Mouse (Mus musculus) embryonic fibroblast, embryonic 13.5 days (primary cell): ENCODE data around the gene Gpr180.

ENCODE experiments used
- CTCF ChIP-seq: IDR thresholded peaks from 2 replicates; pipeline ENCODE4 v1.5.1; 2011; ENCODE audit warnings: mild to moderate bottlenecking, control low read depth, low read length, moderate library complexity, borderline replicate concordance; ENCODE audit not compliant: insufficient read depth
- POLR2A ChIP-seq: IDR thresholded peaks from 2 replicates; pipeline ENCODE4 v1.6.1; 2011; ENCODE audit warnings: low read depth, mild to moderate bottlenecking, control low read depth, low read length, moderate library complexity

GRCm38 (mm10) chr14:118202006-118202405 is 65.0 kb downstream of the Gpr180 start:
- TF ChIP-seq CTCF (no peak), POLR2A (no peak)
